Mouse (Mus musculus) forebrain, embryonic 10.5 days (tissue): ENCODE data around the gene Sdhb. TPM values are rescaled to one million over a fixed set of nuclear protein-coding genes. Genes with fewer than 3 reads are reported as not detected.

Experiments used
- polyA plus RNA-seq: library from polyadenylated mRNA; unstranded; fragments of >200 nt; fragmentation: Nextera tagmentation; extraction: Ambion mirVana; gene quantifications from 2 replicates; pipeline ENCODE4 v1.2.1, GENCODE M21; 2016

Sdhb gene
- polyA plus RNA-seq, 1 experiment from 2014 or later, result 411 TPM

Other genes starting within 250 kb of the Sdhb start
- gene Padi6, start 218.6 kb upstream of the Sdhb start, polyA plus RNA-seq, result not detected in 2 replicates
- gene Padi4, start 187.0 kb upstream of the Sdhb start, polyA plus RNA-seq, result 1.4 and 1.5 TPM in 2 replicates
- 0.16 and 0.23 TPM in 2 replicates for gene Padi3, start 150.6 kb upstream of the Sdhb start, polyA plus RNA-seq
- gene Padi1, start 115.4 kb upstream of the Sdhb start, polyA plus RNA-seq, result 0.06 and 0.10 TPM in 2 replicates
- gene Padi2, start 54.9 kb upstream of the Sdhb start, polyA plus RNA-seq, result 0.30 and 0.66 TPM in 2 replicates
- 39.9 and 40.6 TPM in 2 replicates for gene Atp13a2, start 25.7 kb downstream of the Sdhb start, polyA plus RNA-seq
- gene Mfap2, start 49.2 kb downstream of the Sdhb start, polyA plus RNA-seq, result 265 TPM in 2 replicates
- 10.0 and 10.9 TPM in 2 replicates for gene Crocc, start 99.3 kb downstream of the Sdhb start, polyA plus RNA-seq
- 54.1 and 54.7 TPM in 2 replicates for gene Necap2, start 117.2 kb downstream of the Sdhb start, polyA plus RNA-seq
- 0.15 and 0.17 TPM in 2 replicates for gene Spata21, start 127.1 kb downstream of the Sdhb start, polyA plus RNA-seq
- 38.2 and 45.2 TPM in 2 replicates for gene Szrd1, start 178.6 kb downstream of the Sdhb start, polyA plus RNA-seq
- 27.0 and 29.6 TPM in 2 replicates for gene Fbxo42, start 186.7 kb downstream of the Sdhb start, polyA plus RNA-seq